Mouse (Mus musculus) embryo, embryonic 11 days (tissue): Measurements from ENCODE around the gene Cela1.

Experiments used
- DNase-seq: peaks from one replicate; pipeline ENCODE4 v3.0.0-alpha.2; 2015

Gene Cela1

GRCm38 (mm10) chr15:100687430-100687971, at the start of gene Cela1:
Gene Cela1 (minus strand): TSS chr15:100687921.
- no peak for DNase-seq

GRCm38 (mm10) chr15:100735953-100736300, 48.2 kb upstream of the Cela1 start:
- no peak for DNase-seq

- no peak for DNase-seq
Observed at GRCm38 (mm10) chr15:100735095-100735952, 47.6 kb upstream of the Cela1 start.

- peak; percentile 33 for DNase-seq
Observed at GRCm38 (mm10) chr15:100732580-100732979, 44.9 kb upstream of the Cela1 start.

- DNase-seq = no peak
Observed at GRCm38 (mm10) chr15:100731081-100731480, 43.4 kb upstream of the Cela1 start.

GRCm38 (mm10) chr15:100729281-100729985, 41.7 kb upstream of the Cela1 start, which contains the start of gene Galnt6:
Gene Galnt6 (minus strand): TSS chr15:100729376.
- peak; percentile 48 for DNase-seq

GRCm38 (mm10) chr15:100728586-100728985, 40.9 kb upstream of the Cela1 start:
- DNase-seq = no peak

- no peak for DNase-seq
Observed at GRCm38 (mm10) chr15:100727834-100728233, 40.1 kb upstream of the Cela1 start.

GRCm38 (mm10) chr15:100726721-100727120, 39.0 kb upstream of the Cela1 start:
- no peak for DNase-seq

GRCm38 (mm10) chr15:100723505-100723904, 35.8 kb upstream of the Cela1 start:
- no peak for DNase-seq

- DNase-seq = no peak
Observed at GRCm38 (mm10) chr15:100722564-100722963, 34.8 kb upstream of the Cela1 start.

- DNase-seq = no peak
Observed at GRCm38 (mm10) chr15:100722026-100722425, 34.3 kb upstream of the Cela1 start.

- no peak for DNase-seq
Observed at GRCm38 (mm10) chr15:100721445-100721844, 33.7 kb upstream of the Cela1 start.

- no peak for DNase-seq
Observed at GRCm38 (mm10) chr15:100720066-100720465, 32.3 kb upstream of the Cela1 start.

- no peak for DNase-seq
Observed at GRCm38 (mm10) chr15:100719217-100719616, 31.5 kb upstream of the Cela1 start.

GRCm38 (mm10) chr15:100718572-100718971, 30.9 kb upstream of the Cela1 start:
- no peak for DNase-seq

- no peak for DNase-seq
Observed at GRCm38 (mm10) chr15:100717933-100718332, 30.2 kb upstream of the Cela1 start.

GRCm38 (mm10) chr15:100715399-100715993, 27.8 kb upstream of the Cela1 start:
- DNase-seq = no peak

- DNase-seq = no peak
Observed at GRCm38 (mm10) chr15:100714470-100714869, 26.7 kb upstream of the Cela1 start.

- DNase-seq = no peak
Observed at GRCm38 (mm10) chr15:100710838-100711237, 23.1 kb upstream of the Cela1 start.

GRCm38 (mm10) chr15:100708433-100709078, 20.8 kb upstream of the Cela1 start:
- DNase-seq = no peak

GRCm38 (mm10) chr15:100706226-100706625, 18.5 kb upstream of the Cela1 start:
- no peak for DNase-seq

GRCm38 (mm10) chr15:100705376-100705775, 17.7 kb upstream of the Cela1 start:
- DNase-seq = no peak
